Mouse (Mus musculus) kidney, postnatal 10 days (tissue): ENCODE results near the gene Dexi.

Experiments
- DNase-seq: peaks from one replicate; pipeline ENCODE4 v3.0.0; 2021; ENCODE audit warnings: mixed read lengths

The Dexi gene

DNA sequence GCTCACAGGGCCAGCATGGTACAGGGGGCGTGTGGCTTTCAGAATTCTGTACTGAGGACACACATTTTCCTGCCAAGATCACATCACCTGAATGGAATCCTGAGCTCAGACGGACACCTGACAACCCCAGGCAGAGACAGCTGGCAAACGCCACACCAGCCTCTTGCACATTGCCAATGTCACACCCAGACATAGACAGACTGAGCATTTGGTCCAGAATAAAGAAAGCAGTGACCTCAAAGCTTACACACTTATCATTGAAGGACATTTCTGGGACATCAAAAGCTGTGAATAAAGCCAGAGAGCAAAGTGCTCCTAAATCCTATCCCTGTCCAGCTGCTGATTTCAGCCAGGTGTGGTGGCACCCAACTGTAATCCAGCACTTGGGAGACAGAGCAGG, 5.9 kb downstream of the Dexi start:
- DNase-seq, result no peak

DNA sequence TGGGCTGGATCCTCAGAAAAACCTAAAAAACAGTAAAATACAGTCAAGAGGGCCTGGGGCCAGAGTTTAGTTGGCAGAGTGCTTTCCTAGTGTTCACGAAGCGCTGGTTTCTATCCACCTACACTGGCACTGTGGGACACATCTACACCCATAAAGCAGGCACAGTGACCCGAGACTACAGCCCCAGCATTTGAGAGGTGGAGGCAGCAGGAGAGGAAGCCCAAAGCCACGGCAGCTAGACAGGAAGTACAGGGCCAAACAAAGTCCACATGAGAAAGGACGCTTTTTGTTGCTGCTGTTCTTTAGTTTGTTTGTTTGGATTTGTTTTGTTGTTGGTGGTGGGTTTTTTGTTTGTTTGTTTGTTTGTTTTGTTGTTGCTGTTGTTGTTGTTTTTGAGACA, 6.5 kb downstream of the Dexi start:
- DNase-seq, result no peak

DNA sequence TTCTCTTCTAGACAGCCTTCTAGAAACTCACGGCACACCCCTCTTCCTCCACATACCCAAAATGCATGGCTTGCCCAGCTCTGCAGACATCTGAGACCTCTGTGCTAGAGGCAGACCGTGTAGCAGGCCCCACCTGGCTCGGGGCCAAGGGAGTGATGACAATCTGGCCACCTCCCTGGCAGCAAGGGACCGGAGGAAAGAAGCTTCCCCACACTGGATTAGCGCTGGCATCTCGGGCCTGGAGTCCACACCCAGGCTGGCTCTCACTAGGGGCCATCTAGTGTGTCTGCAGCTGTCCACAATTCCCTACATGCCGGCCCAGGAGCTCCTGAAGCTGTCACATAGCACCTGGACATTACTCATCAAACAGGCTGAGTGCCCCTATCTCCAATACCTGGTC, 8.3 kb downstream of the Dexi start:
- peak; percentile 33 for DNase-seq

DNA sequence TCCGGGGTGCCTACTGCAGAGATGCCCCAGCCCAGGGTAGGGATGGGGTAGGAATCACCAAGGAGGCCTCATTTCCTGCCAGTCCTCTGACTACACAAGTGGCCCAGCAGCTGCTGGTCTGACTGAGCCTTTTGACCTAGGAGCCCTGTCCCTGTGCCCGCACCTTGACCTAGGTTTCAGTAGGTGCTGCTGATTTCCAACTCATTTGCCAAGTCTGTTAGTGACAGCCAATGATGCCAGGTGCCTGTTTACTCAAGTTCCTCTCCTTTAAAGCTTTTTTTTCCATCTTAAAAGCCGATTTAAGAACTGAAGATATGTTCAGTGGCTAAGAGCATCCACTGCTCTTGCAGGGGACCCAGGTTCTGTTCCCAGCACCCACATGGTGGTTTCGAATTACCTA, 9.1 kb downstream of the Dexi start:
- no peak for DNase-seq

DNA sequence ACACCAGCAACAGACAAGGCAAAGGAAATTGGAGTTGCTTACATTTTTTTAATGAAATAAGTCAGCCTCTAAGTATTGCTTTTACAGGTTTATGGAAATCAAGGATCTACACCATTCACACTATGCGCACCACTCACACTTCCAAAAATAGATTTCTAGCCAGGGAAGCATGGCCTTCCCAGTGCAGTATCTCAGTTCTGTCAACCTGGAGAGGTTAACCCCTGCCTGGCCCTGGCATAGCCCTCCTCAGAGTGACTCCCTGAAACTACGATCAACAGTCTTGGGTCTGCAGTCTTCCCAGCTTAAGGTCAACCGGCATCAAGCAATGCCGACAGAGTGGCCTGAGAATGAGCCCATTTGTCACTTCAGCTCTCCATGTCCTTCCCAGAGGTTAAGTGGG, 12.7 kb downstream of the Dexi start:
- DNase-seq, result no peak

DNA sequence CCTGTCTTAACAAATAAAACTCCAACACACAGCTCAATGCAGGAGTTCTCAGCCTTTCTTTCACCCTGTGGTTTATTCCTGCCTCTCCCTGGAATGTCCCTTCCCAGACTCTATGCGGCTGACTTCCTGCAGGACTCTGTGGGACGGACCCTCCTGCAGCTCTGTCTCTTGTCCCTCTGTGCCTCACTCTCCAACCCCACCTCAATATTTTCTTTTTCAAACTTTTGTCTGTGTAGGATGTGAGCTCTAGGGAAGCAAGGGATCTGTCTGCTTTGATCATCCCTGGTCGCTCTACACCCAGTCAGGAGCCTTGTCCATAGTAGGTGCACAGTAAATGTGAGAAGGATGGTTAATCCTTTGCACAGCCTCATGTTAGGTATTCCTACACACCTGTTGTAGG, 14.5 kb downstream of the Dexi start:
- no peak for DNase-seq

DNA sequence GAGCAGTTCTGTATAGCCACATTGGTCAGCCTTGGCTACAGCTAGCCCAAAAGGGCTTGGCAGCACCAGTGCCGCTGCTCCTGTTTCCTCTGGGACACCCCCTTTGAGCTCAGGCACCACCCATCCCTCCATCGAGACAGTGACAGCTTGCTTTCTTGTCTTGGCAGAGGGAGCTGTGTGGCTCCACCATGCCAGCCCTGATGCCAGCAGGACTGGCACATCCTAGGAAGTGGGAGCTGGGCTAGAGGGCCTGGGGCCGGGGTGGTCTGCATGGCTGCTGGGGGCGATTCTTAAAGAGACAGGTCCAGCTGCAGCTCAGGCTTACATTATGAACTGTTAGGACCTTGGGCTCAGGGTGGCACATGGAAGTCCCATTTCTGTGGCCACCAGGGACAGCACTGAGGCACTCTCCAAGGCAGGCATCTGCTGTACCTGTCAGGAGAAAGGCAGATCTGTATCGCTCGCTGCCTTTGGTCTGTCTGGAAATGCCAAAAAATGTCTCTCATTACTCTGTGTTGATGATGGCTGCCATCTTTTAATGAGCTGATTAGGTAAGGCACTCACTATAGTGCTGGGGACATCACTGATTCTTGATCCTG, 15.7 kb downstream of the Dexi start:
- no peak for DNase-seq

DNA sequence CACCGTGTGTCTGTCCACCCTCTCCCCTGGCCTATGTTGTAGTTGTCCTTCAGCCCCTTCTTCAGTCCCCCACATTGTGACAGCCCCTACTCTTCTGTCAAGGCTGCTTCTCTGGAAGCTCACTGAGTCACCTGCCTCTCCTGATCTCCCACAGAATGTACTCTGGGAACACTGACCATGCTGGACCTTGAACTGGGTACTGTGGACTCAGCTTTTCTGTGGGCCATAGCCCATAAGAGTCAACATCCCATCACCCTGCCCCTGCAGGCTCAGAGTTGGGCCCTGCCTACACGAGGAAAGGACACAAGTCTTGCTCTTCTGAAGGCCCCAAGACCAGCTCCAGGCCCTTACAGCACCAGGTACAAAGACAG, 17.3 kb downstream of the Dexi start:
- DNase-seq, result no peak

DNA sequence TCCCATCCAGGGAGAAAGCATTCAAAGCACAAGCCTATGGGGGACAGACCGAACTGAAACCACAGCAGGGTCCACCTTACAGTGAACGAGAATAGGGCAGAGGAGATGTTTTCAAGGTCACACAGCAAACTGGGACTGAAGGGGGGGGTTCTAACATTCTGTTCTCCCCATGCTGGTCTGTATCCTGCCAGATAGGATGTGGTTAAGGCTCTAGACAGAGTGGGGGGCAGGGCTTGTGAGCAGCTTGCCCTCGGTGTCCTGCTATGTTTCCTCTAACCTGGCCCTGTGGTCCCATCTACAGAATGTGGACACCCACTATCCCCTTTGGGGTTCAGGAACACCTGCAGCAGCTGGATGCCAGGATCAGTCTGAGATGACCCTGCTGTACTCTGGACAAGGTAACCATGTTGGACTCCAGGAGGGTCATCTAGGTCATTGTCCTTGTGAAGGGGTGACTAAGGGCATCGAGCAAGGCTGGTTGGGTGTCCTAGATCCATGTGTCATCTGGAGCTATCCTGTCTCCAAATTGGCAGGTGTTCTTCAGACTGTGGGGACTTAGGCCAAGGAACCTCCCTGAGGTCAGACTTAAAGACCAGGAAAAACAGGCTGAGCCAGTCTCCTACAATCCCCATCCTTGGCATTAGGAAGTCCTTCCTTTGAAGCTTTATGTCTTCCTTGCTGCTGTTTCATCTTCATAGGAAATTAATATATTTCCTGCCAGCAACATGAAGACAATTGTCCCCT, 17.8 kb downstream of the Dexi start:
- no peak for DNase-seq

DNA sequence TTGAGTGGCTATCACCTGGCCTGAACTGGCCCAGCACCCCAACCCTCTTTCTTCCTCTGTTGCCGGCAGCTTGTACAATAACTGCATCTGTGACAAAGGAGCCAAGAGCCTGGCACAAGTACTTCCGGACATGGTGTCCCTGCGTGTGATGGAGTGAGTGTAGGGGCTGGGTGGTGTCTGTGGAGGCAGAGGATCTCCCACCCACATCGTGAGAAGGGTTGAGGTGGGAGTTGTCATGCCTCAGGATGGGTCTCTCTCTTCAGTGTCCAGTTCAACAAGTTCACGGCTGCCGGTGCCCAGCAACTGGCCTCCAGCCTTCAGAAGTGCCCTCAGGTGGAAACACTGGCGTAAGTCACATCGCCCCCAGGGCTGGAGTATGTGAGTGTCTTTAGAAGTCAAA, 19.2 kb downstream of the Dexi start:
- no peak for DNase-seq

DNA sequence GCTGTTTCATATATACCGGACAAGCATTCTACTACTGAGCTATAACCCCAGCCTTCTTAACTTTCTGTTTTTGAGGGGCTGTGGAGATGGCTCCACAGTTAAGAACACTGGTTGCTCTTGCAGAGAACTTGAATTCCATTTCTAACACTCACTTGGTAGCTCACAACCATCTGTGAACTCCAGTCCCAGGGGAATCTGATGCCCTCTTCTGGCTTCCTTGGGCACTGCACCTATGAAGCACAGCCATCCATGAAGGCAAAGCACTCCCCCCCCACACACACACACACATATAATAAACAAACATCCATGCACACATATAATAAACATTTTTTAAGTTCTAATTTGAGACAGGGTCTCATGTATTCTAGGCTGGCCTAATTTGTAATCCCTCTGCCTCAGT, 20.0 kb downstream of the Dexi start:
- DNase-seq, result peak; percentile 85

DNA sequence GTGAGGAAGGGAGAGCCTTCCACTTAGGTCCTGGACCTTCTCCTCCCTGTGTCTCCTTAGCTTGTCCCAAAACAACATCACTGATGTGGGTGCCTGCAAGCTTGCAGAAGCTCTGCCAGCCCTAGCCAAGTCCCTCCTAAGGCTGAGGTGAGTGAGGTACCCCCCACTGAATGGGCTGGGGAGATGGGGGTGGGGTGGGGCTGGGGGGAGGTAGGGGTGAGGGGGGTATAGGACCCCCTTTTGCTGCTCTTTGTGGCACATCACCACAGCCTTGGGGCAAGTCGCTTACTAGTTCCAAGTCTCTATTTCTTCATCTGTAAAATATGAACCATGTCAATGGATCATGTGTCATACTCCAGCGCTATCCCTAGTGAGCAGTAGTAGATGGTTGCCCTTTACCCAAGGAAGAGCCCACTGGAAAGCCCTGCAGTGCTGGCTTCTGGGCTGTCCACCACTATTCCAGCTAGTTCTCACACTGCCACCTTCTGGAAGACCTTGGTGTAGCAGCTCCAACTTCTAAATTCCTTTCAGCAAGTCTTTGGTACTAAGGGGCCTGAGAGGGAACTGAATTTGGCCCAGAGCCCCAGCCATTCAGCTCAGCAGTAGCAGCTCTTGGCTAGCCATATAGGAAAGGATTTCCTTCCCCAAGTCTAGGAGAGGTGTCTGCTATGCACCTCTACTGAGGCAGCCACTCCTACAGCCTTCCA, 21.8 kb downstream of the Dexi start:
- peak; percentile 91 for DNase-seq

DNA sequence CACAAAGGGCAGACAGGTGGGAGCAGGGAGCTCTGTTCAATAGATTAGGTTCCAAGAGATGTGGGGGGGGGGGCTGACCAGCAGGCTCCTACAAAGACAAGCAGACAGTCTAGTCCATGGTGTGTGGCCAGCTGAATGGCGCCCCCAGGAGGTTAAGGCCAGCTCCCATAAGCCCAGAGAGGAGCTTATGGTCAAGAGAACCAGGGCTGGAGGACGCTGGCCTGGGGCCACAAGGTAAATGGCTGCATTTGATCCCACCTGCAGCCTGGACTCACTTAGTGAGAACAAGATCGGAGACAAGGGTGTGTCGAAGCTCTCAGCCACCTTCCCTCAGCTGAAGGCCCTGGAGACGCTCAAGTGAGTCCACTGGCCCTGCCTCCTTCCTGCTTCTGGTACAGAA, 24.8 kb downstream of the Dexi start:
- DNase-seq, result no peak

DNA sequence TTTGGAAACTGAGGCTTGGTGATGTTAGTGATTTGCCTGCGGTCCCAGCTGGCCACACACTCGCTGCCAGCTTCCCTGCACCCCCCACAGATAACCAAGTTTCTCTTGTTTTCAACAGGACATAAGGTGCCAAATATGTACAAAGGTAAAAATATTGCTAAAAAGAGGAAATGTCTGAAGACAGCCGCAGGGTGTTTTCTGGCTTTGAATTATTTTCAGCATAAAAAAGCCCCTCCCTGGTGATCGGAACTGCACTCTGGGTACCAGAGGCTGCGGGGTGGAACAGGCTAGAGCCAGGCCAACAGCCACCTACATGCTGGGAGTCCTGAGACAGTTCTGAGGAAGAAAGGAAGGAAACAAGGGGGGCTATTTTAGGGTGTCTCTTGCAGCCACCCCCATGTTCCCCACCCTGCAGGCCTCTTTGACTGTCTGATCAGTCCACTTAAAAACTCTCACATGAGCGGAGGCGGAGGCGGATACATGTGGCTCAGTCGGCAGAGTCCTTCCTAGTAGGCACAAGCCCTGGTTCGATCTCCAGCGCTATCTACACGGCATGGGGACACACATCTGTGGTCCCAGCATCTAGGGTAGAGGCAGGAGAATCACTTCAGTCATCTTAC, 26.8 kb downstream of the Dexi start:
- no peak for DNase-seq

DNA sequence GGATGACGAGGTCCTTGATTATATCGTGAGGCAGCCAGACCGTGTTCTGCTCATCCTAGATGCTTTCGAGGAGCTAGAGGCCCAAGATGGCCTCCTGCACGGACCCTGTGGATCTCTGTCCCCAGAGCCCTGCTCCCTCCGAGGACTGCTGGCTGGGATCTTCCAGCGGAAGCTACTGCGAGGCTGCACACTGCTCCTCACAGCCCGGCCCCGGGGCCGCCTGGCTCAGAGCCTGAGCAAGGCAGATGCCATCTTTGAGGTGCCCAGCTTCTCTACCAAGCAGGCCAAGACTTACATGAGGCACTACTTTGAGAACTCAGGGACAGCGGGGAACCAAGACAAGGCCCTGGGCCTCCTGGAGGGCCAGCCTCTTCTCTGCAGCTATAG, 31.7 kb downstream of the Dexi start:
- no peak for DNase-seq

DNA sequence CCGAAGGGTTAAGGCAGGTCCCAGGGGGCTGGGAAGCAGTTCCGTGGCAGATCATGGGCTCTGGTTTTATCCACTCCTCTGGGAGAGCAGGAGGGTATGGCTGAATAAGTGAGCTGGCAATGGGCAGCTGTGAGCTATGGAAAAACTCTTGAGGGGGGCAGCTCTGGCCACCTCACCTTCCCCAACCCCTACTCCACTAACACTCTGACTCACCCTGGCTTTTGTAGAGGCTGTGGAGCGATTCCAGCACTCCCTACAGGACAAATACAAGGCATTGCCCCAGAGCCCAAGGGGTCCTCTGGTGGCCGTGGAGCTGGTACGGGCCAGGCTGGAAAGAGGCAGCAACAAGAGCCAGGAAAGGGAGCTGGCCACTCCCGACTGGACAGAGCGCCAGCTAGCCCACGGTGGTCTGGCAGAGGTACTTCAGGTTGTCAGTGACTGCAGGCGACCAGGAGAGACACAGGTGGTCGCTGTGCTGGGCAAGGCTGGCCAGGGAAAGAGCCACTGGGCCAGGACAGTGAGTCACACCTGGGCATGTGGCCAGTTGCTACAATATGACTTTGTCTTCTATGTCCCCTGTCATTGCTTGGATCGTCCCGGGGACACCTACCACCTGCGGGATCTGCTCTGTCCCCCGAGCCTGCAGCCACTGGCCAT, 32.2 kb downstream of the Dexi start:
- DNase-seq, result no peak

DNA sequence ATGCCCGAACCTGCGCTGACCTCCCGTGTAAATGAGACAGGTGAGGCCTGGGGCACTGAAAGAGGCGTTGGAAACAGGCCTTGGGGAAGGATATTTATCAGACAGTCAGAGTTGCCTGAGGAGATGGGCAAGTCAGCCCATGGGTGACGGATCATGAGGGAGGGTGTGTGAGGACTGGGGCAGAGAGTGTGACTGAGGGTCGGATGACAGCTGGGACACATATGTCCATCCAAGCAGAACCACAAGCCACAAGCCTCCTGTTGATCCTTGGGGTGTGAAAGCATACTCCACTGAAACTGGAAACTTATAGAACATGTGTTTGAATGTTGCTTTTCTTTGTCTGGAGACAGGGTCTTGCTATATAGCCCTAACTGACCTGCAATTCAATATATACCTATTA, 34.2 kb downstream of the Dexi start:
- DNase-seq, result no peak

DNA sequence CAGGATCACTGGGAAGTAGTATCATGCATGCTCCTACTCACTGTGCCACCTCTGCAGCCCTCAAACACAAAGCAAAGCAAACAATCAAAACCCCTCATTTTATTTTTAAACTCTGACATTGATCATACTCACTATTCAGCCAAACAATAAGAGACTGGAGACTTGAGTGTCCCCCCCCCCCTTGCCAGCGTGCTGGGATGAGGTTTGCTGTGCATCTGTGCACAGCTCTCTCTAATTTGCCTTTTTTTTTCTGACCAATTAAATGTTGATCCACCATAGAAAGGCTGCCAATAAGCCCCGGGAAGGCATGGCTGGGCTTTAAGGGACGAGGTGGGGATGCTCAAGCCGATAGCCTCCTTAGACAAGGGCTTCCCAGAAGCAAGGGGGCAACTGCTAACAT, 35.4 kb downstream of the Dexi start:
- no peak for DNase-seq

DNA sequence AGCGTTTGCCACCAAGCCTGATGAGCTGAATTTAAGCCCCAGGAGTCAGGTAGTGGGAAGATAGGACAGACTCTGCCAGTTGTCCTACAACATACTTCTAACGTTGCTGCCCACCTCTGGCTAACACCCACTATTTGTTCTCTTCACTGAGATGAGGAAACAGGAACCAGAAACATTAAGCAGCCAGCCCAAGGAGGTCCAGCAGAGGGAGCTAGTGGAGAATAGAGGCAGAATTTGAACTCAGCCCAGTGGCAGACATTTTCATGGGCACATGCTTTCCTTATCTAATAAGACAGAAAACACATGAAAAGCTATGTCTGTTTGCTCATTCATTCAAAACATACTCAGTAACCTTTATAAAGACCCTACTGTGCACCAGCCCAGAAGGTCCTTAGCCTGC, 39.8 kb downstream of the Dexi start:
- DNase-seq, result no peak

DNA sequence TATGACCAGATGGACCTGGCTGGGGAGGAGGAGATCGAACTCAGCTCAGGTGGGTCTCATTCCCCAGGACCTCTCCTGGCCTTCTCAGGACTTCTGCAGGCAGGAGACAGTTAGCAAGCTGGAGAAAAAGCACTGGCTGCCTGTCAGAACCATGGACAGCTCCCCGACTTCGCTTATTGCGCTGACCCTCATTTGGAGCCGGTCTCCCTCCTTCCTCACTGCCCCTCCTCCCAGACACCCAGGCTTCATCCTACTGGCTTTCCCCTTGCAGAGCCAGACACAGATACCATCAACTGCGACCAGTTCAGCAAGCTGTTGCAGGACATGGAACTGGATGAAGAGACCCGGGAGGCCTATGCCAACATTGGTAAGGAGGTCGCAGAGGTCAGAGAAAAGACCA, 41.0 kb downstream of the Dexi start:
- DNase-seq, result peak; percentile 86

DNA sequence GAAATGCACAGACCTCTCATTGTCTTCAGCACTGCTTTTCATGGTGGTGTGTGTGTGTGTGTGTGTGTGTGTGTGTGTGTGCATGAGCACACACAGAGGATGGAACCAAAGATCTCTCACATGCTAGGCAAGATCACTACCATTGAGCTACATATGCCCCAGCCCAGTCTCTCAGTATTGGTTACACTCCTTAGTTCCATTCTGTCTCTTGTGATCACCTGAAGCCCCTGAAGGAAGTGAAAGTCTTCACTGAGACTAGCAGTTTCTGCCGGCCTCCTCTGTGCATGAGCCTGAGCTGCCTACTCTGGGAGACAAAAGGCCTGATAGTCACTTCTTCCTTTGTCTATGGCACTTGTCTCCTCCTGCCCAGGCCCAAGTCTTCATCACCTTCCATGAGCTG, 43.7 kb downstream of the Dexi start:
- no peak for DNase-seq

DNA sequence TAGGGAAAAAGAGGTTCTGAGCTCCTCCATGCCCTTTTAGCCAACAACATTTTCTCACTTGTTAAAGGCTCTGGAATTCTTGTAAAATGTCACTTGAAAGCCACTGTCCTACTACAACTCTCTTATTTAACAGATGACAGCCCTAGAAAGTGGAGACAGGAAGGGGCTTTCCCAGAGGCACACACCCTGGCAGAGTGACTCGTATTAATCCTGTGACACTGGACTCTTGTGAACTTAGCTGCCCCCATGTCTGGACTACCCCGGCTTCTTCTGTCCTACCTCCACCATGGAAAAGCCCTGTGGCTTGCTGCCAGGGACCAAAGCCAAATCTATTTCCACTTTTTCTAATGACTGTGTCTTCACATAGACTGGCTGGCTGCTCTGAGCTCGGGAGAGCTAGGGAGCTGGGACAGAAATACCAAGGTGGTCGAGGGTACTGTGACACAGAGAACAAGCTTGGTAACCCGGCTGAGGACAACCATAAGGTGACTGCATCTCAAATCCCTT, 44.7 kb downstream of the Dexi start:
- DNase-seq, result peak; percentile 67

DNA sequence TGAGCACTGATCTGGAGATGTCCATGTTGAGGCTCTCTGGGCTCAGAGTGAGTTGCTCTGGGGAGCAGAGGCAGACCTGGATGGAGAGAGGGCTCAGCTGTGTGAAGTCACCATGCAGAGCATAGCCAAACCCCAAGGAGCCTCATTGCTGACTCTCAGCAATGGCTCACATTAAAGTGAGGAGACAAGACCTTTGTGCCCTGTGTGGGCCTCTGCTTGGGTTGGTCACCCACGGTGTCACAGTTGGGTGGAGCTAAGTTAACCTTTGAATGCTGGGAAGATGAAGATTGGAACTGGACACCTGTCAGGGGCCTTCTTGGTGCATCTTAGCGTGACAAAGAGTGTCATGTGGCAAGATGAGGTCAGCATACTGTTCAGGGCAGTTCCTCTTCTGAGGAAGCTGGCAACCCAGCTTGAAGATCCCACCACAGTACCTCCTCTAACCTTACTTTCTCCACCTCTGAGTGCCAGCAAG, 47.0 kb downstream of the Dexi start:
- DNase-seq, result peak; percentile 34
